Mouse (Mus musculus): ENCODE data around the gene Mras.

Gene Mras

GRCm38 (mm10) chr9:99411785-99412184 is 25.4 kb downstream of the Mras start:
- DNase-seq (ENCODE audit: low spot score) = no peak

GRCm38 (mm10) chr9:99411093-99411492 is 26.1 kb downstream of the Mras start:
- DNase-seq (ENCODE audit: low spot score) = no peak

GRCm38 (mm10) chr9:99409280-99409679 is 27.9 kb downstream of the Mras start:
- DNase-seq (ENCODE audit: low spot score) = no peak

- DNase-seq (ENCODE audit: low spot score) = no peak
These were observed 35.8 kb downstream of the Mras start for GRCm38 (mm10) chr9:99401288-99401974.

GRCm38 (mm10) chr9:99400781-99401180 is 36.4 kb downstream of the Mras start:
- DNase-seq (ENCODE audit: low spot score) = peak; percentile 61

- no peak for DNase-seq (ENCODE audit: low spot score)
These were observed 39.9 kb downstream of the Mras start for GRCm38 (mm10) chr9:99397056-99397815.

GRCm38 (mm10) chr9:99394366-99394765 is 42.8 kb downstream of the Mras start:
- DNase-seq (ENCODE audit: low spot score) = peak; percentile 69

- no peak for DNase-seq (ENCODE audit: low spot score)
These were observed 44.0 kb downstream of the Mras start for GRCm38 (mm10) chr9:99393146-99393545.

- no peak for DNase-seq (ENCODE audit: low spot score)
These were observed 45.6 kb downstream of the Mras start for GRCm38 (mm10) chr9:99391557-99391956.

- DNase-seq (ENCODE audit: low spot score) = no peak
These were observed 46.5 kb downstream of the Mras start for GRCm38 (mm10) chr9:99390716-99391115.

- no peak for DNase-seq (ENCODE audit: low spot score)
These were observed 47.0 kb downstream of the Mras start for GRCm38 (mm10) chr9:99390201-99390600.

- DNase-seq (ENCODE audit: low spot score) = no peak
These were observed 47.7 kb downstream of the Mras start for GRCm38 (mm10) chr9:99389506-99389905.

GRCm38 (mm10) chr9:99388856-99389255 is 48.3 kb downstream of the Mras start:
- DNase-seq (ENCODE audit: low spot score) = peak; percentile 66

- no peak for DNase-seq (ENCODE audit: low spot score)
These were observed 49.1 kb downstream of the Mras start for GRCm38 (mm10) chr9:99388078-99388477.

GRCm38 (mm10) chr9:99382556-99382955 is 54.6 kb downstream of the Mras start:
- DNase-seq (ENCODE audit: low spot score) = no peak

GRCm38 (mm10) chr9:99379194-99379593 is 58.0 kb downstream of the Mras start:
- DNase-seq (ENCODE audit: low spot score) = no peak

GRCm38 (mm10) chr9:99376591-99377418 is 60.4 kb downstream of the Mras start:
- DNase-seq (ENCODE audit: low spot score) = peak; percentile 85

GRCm38 (mm10) chr9:99368431-99368830 is 68.8 kb downstream of the Mras start:
- DNase-seq (ENCODE audit: low spot score) = no peak

GRCm38 (mm10) chr9:99365906-99366305 is 71.3 kb downstream of the Mras start:
- DNase-seq (ENCODE audit: low spot score) = no peak

GRCm38 (mm10) chr9:99363076-99363475 is 74.1 kb downstream of the Mras start:
- no peak for DNase-seq (ENCODE audit: low spot score)

- DNase-seq (ENCODE audit: low spot score) = no peak
These were observed 75.2 kb downstream of the Mras start for GRCm38 (mm10) chr9:99361946-99362345.

GRCm38 (mm10) chr9:99359012-99359411 is 78.2 kb downstream of the Mras start:
- no peak for DNase-seq (ENCODE audit: low spot score)
